Mouse (Mus musculus) heart, embryonic 15.5 days (tissue): ENCODE results near the gene Slc25a13. TPM values are rescaled to one million over a fixed set of nuclear protein-coding genes. Genes with fewer than 3 reads are reported as not detected.

Experiments
- ATAC-seq: fragments of 200-750 bp; cut with Nextera tagmentation; replicated peaks from 2 replicates; pipeline ENCODE4 v1.8.0; 2017; ENCODE audit warnings: low read depth, moderate TSS enrichment; ENCODE audit not compliant: insufficient number of reproducible peaks, insufficient read depth, low FRiP score
- H3K27ac ChIP-seq: fragments of 300-500 bp; sonication (generic); 2 replicates; pipeline ENCODE4 v1.5.1; 2015; ENCODE audit warnings: mild to moderate bottlenecking, inconsistent platforms
- H3K27me3 ChIP-seq: fragments of 300-500 bp; sonication (generic); 2 replicates; pipeline ENCODE4 v1.6.1; 2015; ENCODE audit warnings: inconsistent platforms
- H3K36me3 ChIP-seq: fragments of 300-500 bp; sonication (generic); 2 replicates; pipeline ENCODE4 v1.6.1; 2015; ENCODE audit warnings: mild to moderate bottlenecking, inconsistent platforms
- H3K4me1 ChIP-seq: fragments of 300-500 bp; sonication (generic); replicated peaks from 2 replicates; pipeline ENCODE4 v1.6.1; 2015; ENCODE audit warnings: inconsistent platforms
- H3K4me2 ChIP-seq: fragments of 300-500 bp; sonication (generic); 2 replicates; pipeline ENCODE4 v1.6.1; 2015; ENCODE audit warnings: inconsistent platforms, mild to moderate bottlenecking, moderate library complexity
- H3K4me3 ChIP-seq: fragments of 300-500 bp; sonication (generic); 2 replicates; pipeline ENCODE4 v1.5.1; 2015; ENCODE audit warnings: mild to moderate bottlenecking, inconsistent platforms
- H3K9ac ChIP-seq: fragments of 300-500 bp; sonication (generic); 2 replicates; pipeline ENCODE4 v1.6.1; 2015; ENCODE audit warnings: mild to moderate bottlenecking, inconsistent platforms
- H3K9me3 ChIP-seq: fragments of 300-500 bp; sonication (generic); replicated peaks from 2 replicates; pipeline ENCODE4 v1.6.1; 2016; ENCODE audit warnings: inconsistent platforms
- WGBS: fragments of 180-500 bp; shearing (Covaris S2); methylation state at CpG from one replicate; pipeline ENCODE4 v1.1.7; 2015; ENCODE audit warnings: mixed read lengths; 5-methylcytosine and 5-hydroxymethylcytosine counted together
- polyA plus RNA-seq: library from polyadenylated mRNA; unstranded; fragments of >200 nt; fragmentation: Nextera tagmentation; extraction: Ambion mirVana; gene quantifications from 2 replicates; pipeline ENCODE4 v1.2.1, GENCODE M21; 2015

The Slc25a13 gene
- polyA plus RNA-seq, 1 experiment from 2014 or later, result 54.3 TPM

DNA sequence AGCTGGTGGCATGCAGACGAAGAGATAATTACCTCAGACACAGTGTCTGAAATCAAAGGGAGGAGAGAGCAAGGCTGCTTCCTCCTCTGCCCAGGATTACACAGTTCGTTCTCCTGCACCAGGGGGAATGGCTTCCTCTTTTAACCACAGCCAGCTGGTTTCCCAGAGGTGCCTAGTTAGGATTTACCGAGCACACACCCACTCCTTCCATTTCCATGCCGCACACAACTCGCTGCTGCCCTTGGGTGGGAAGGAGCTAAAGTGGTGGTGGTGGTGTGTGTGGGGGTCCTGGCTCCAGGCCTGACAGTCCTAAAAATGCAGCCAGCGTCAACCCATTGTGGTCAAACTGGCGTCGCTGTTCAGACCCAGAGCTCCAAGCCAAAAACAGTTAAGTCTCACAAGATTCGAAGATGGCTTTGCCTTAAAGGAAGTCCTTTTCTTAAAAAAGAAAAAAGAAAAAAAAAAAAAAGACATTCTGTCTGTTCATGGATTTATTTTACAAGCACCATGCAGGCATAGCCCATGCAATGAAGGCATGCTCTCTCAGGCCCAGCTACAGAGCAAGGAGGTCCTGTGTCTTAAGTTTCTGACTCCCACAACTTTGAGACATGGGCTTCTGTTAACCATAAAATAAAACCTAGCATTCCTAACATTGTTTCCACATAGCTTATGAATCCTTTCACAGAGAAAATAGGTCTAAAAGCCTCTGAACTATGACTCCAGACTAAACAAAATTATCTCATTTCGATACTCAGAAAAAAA is 104.0 kb downstream of the Slc25a13 start:
- no peaks in the 10 kb centered on the region for H3K27me3 ChIP-seq
- no peaks in the 10 kb centered on the region for H3K9me3 ChIP-seq
- no peak for ATAC-seq
- peaks cover 17% of the 10 kb centered on the region; the same call in 1 of the 2 replicates for H3K36me3 ChIP-seq
- no peaks in the 10 kb centered on the region for H3K4me1 ChIP-seq
- no peak overlapping the region for H3K4me2 ChIP-seq
- no peak overlapping the region for H3K9ac ChIP-seq
- no peak overlapping the region for H3K4me3 ChIP-seq
- no peak overlapping the region for H3K27ac ChIP-seq
- 67% methylated on average over 10 of the region's 10 CpGs for WGBS

- no peak overlapping the region for H3K4me2 ChIP-seq
- no peak overlapping the region for H3K9ac ChIP-seq
- no peak overlapping the region for H3K4me3 ChIP-seq
- 63% methylated on average over 5 of the region's 5 CpGs for WGBS
- no peaks in the 10 kb centered on the region for H3K27me3 ChIP-seq
- peaks cover 8% of the 10 kb centered on the region; the same call in 1 of the 2 replicates for H3K36me3 ChIP-seq
- no peaks in the 10 kb centered on the region for H3K9me3 ChIP-seq
- H3K27ac ChIP-seq, result no peak overlapping the region
- no peaks in the 10 kb centered on the region for H3K4me1 ChIP-seq
- ATAC-seq, result no peak; the same call in 1 of the 2 replicates
These were observed 109.5 kb downstream of the Slc25a13 start for GRCm38 (mm10) chr6:6107419-6107966.

DNA sequence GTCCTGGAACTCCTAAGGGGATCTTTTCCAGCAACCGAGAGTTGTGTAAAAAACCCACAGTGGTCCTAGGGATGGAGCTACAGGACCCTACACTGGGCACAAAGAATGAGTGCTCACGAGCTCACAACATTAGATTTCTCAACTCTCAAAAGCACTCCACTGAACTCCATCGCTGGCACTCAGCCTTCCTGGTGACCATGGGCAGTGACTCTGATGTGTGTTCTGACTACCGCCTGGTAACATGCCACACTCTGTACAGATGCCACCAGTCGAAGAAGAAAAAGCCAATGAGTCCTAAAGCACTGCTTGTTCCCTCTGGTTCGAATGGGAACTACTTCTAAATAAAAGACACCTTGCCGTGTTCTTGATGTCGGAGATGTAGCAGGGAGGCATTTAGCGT is 111.4 kb downstream of the Slc25a13 start:
- Histone ChIP-seq H3K27ac (no peak overlapping the region), H3K27me3 (no peaks in the 10 kb centered on the region), H3K4me2 (no peak overlapping the region), H3K4me3 (no peak overlapping the region), H3K36me3 (peaks cover 8% of the 10 kb centered on the region; the same call in 1 of the 2 replicates), H3K4me1 (no peaks in the 10 kb centered on the region), H3K9me3 (no peaks in the 10 kb centered on the region), H3K9ac (no peak overlapping the region)
- 91% methylated on average over 9 of the region's 9 CpGs for WGBS
- ATAC-seq, result no peak

GRCm38 (mm10) chr6:6103469-6103868 is 113.5 kb downstream of the Slc25a13 start:
- no peak overlapping the region for H3K4me3 ChIP-seq
- WGBS, result 88% methylated on average over 2 of the region's 2 CpGs
- H3K36me3 ChIP-seq, result peaks cover 8% of the 10 kb centered on the region; the same call in 1 of the 2 replicates
- no peak overlapping the region for H3K9ac ChIP-seq
- no peak overlapping the region for H3K4me2 ChIP-seq
- no peak for ATAC-seq
- no peaks in the 10 kb centered on the region for H3K9me3 ChIP-seq
- H3K4me1 ChIP-seq, result no peaks in the 10 kb centered on the region
- no peak overlapping the region for H3K27ac ChIP-seq
- H3K27me3 ChIP-seq, result no peaks in the 10 kb centered on the region

DNA sequence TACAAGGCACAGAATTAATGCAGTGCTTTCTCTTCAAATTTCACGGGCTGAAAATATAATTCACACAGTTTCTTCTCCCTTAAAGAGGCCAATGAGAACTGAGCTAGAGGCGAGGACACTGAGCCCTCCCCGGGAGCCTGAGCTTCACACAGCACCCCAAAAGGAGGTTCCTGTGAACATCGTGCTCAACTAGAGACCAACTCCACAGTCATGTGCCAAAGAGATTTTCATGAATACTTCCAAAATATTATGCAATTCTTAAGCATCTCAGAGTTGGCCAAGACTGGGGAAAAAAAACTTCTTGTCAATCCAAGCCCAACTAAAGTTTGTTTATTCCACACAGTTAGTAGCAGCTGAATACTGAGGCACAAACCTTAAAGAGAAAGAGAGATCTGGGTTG is 115.4 kb downstream of the Slc25a13 start:
- Histone ChIP-seq H3K4me3 (no peak overlapping the region), H3K27ac (no peak overlapping the region), H3K4me2 (no peak overlapping the region), H3K36me3 (peaks cover 7% of the 10 kb centered on the region; the same call in 1 of the 2 replicates), H3K9me3 (no peaks in the 10 kb centered on the region), H3K9ac (no peak overlapping the region), H3K27me3 (no peaks in the 10 kb centered on the region), H3K4me1 (no peaks in the 10 kb centered on the region)
- ATAC-seq, result no peak
- WGBS, result 72% methylated on average over 4 of the region's 4 CpGs

GRCm38 (mm10) chr6:6100892-6101480 is 116.0 kb downstream of the Slc25a13 start:
- no peak for ATAC-seq
- H3K9me3 ChIP-seq, result no peaks in the 10 kb centered on the region
- H3K9ac ChIP-seq, result no peak overlapping the region
- no peaks in the 10 kb centered on the region for H3K4me1 ChIP-seq
- 69% methylated on average over 9 of the region's 9 CpGs for whole genome bisulfite sequencing
- H3K27ac ChIP-seq, result no peak overlapping the region
- no peak overlapping the region for H3K4me3 ChIP-seq
- peaks cover 4% of the 10 kb centered on the region; the same call in 1 of the 2 replicates for H3K36me3 ChIP-seq
- no peak overlapping the region for H3K4me2 ChIP-seq
- no peaks in the 10 kb centered on the region for H3K27me3 ChIP-seq

- H3K9ac ChIP-seq, result no peak overlapping the region
- no peaks in the 10 kb centered on the region; the same call in none of the 2 replicates for H3K36me3 ChIP-seq
These were observed 123.0 kb downstream of the Slc25a13 start for GRCm38 (mm10) chr6:6093978-6094377.

DNA sequence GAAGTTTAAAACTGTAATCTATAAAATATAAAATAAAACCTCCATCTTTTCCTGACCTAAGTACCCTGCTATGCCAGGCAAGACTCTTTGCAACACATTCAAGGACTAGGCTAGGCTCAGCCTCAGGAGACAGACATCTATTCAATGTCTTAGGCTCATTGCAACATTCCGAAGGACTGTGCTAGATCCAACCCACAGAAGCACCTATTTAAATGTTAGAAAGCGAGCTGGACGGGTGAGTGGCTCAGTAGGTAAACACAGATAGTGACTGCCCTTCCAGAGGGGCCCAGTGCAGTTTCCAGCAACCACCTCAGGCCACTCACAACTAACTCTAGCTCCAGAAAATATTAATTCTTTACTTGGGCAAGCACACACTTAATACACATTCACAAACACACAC is 123.5 kb downstream of the Slc25a13 start:
- Histone ChIP-seq H3K9ac (no peak overlapping the region), H3K9me3 (no peaks in the 10 kb centered on the region), H3K27ac (no peak overlapping the region), H3K4me1 (no peaks in the 10 kb centered on the region), H3K27me3 (no peaks in the 10 kb centered on the region), H3K4me2 (no peak overlapping the region), H3K36me3 (no peaks in the 10 kb centered on the region; the same call in none of the 2 replicates), H3K4me3 (no peak overlapping the region)
- 73% methylated on average over 3 of the region's 3 CpGs for WGBS
- ATAC-seq, result no peak

More at GRCm38 (mm10) chr6:6093978-6094377, 123.0 kb downstream of the Slc25a13 start:
- H3K27me3 ChIP-seq, result no peaks in the 10 kb centered on the region
- no peaks in the 10 kb centered on the region for H3K9me3 ChIP-seq
- H3K4me2 ChIP-seq, result no peak overlapping the region
- ATAC-seq, result no peak
- no peak overlapping the region for H3K27ac ChIP-seq
- no peak overlapping the region for H3K4me3 ChIP-seq
- no peaks in the 10 kb centered on the region for H3K4me1 ChIP-seq
- WGBS, result 79% methylated on average over 3 of the region's 3 CpGs

GRCm38 (mm10) chr6:6092497-6092896 is 124.5 kb downstream of the Slc25a13 start:
- H3K36me3 ChIP-seq, result no peaks in the 10 kb centered on the region; the same call in none of the 2 replicates
- WGBS, result 83% methylated on average over 10 of the region's 10 CpGs
- H3K9me3 ChIP-seq, result no peaks in the 10 kb centered on the region
- H3K4me3 ChIP-seq, result no peak overlapping the region
- H3K4me1 ChIP-seq, result peaks cover 9% of the 10 kb centered on the region
- no peak overlapping the region for H3K4me2 ChIP-seq
- no peak for ATAC-seq
- no peak overlapping the region for H3K27ac ChIP-seq
- no peak overlapping the region for H3K9ac ChIP-seq
- no peaks in the 10 kb centered on the region for H3K27me3 ChIP-seq

- Histone ChIP-seq H3K4me3 (no peak overlapping the region), H3K4me1 (peaks cover 9% of the 10 kb centered on the region), H3K9me3 (no peaks in the 10 kb centered on the region), H3K9ac (no peak overlapping the region), H3K27ac (no peak overlapping the region), H3K27me3 (no peaks in the 10 kb centered on the region), H3K4me2 (no peak overlapping the region), H3K36me3 (no peaks in the 10 kb centered on the region; the same call in none of the 2 replicates)
- WGBS, result 71% methylated on average over 3 of the region's 3 CpGs
- ATAC-seq, result no peak
These were observed 126.0 kb downstream of the Slc25a13 start for GRCm38 (mm10) chr6:6091016-6091415.

- Histone ChIP-seq H3K4me3 (no peak overlapping the region), H3K27ac (peak overlapping the region; percentile 68), H3K27me3 (no peaks in the 10 kb centered on the region), H3K9me3 (no peaks in the 10 kb centered on the region), H3K9ac (no peak overlapping the region), H3K36me3 (no peaks in the 10 kb centered on the region; the same call in 1 of the 2 replicates), H3K4me1 (peaks cover 9% of the 10 kb centered on the region), H3K4me2 (no peak overlapping the region)
- 30% methylated on average over 4 of the region's 4 CpGs for WGBS
- peak; percentile 64 for ATAC-seq
These were observed 128.8 kb downstream of the Slc25a13 start for GRCm38 (mm10) chr6:6088151-6088550.
